Mouse (Mus musculus): Measurements from ENCODE around the gene Tmem259.

The Tmem259 gene

GRCm38 (mm10) chr10:79984195-79984816 lies at the start of gene Tmem259:
Gene Tmem259 (minus strand): TSS chr10:79984330.
- DNase-seq: peak; percentile 91

DNA sequence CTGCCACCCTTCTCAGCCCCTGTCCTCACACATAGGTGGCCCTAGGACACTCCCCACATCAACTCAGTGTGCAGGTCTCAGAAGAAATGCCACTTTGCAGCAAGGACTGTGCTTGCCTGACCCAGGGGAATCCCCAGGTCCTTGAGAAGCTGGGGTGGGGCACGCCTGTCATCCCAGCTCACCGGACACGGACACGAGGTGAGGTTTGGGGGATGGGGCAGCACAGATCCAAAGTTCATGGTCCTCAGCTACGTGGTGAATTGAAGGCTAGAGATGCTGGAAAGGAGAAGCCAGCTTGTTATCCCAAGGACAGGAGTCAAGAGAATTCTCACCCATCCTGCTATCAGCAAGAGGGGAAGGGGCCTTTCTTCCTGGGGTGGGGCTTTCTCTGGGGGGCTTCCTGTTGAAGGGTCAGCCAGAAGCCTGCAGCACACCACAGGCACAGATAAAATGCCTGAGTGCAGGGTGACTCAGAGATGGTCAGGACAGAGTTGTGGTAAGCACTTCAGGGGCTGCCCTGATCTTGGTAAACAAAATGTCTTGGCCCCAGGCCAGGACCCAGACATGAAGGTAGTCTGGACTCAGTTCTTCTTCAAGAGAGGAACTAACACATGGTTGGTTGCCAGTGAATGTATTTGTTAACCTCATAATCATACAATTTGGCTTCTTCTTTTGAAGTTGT lies 48.8 kb upstream of the Tmem259 start:
- peak; percentile 39 for DNase-seq

- no peak for DNase-seq
Observed at GRCm38 (mm10) chr10:80030736-80031135, 46.6 kb upstream of the Tmem259 start.

- DNase-seq: no peak
Observed at GRCm38 (mm10) chr10:80030191-80030590, 46.1 kb upstream of the Tmem259 start.

GRCm38 (mm10) chr10:80028521-80028846 lies 44.4 kb upstream of the Tmem259 start:
- DNase-seq: no peak

DNA sequence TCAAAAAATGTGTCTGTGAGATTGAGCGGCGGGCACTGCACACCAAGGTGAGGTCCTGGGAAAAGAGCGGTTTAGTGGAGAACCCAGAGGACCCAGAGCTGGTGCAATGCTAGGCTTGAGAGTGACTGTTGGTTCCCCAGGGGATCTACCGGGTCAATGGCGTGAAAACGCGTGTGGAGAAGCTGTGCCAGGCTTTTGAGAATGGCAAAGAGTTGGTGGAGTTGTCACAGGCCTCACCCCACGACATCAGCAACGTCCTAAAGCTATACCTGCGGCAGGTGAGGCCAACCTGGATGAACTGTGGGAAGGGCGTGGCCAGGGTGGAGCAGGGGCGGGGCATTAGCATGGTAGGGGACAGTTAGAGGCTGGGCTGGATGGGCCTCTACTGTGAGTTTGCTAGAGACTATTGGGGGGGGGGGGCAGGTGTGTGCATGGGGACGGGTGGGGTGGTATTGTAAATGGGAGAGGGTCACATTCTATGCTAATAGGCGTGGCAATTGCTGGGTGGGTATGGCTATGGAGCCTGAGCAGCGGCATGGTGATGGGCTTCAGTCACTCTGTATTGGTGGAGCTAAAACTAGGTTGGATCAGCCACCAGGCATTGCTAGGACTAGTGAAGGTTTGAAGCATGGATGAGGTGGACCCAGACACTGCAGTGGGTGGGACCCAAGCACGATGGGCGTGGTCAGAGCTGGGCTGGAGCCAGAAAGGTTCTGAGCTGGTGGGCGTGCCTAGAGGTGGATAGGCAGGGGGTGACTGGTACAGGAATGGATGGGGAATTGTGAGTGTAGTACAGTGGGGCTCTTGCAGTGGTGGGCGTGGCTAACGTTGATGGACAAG lies 43.8 kb upstream of the Tmem259 start:
- DNase-seq: no peak

DNA sequence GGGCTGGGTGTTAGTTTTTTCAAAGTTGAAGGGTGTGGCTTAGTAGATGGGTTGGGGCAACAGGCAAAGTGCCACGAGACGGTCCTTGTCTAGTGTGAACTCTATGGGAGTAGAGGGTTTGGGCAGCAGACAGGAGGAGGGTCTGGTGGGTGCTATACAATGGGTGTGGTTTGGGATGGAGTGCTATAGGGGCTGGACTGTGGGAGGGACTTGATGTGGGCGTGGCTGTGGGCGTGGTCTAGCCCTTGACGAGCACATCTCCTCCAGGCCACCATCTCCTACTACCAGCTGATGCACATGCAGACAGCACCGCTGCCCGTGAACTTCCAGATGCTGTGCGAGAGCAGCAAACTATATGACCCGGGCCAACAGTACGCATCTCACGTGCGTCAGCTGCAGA lies 41.8 kb upstream of the Tmem259 start:
- DNase-seq: no peak

DNA sequence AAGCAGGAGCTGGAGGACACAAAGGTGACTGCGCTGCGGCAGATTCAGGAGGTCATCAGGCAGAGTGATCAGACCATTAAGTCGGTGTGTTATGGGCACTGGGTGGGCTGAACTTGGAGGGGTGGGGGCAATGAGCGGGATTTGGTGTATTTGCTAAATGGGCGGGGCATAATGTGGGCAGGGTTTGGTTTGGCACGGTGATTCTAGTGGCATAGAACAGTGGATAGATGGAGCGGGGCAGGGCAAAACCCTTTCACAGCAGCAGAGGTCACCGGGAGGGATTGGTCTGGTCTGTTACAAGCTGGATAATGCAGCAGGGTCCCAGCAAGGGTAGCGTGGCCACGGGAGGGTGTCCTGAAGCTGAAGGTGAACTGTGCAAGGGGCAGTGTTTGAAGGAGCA lies 41.3 kb upstream of the Tmem259 start:
- no peak for DNase-seq

- no peak for DNase-seq
Observed at GRCm38 (mm10) chr10:80025044-80025347, 40.9 kb upstream of the Tmem259 start.

GRCm38 (mm10) chr10:80024229-80025043 lies 40.3 kb upstream of the Tmem259 start:
- DNase-seq: no peak

DNA sequence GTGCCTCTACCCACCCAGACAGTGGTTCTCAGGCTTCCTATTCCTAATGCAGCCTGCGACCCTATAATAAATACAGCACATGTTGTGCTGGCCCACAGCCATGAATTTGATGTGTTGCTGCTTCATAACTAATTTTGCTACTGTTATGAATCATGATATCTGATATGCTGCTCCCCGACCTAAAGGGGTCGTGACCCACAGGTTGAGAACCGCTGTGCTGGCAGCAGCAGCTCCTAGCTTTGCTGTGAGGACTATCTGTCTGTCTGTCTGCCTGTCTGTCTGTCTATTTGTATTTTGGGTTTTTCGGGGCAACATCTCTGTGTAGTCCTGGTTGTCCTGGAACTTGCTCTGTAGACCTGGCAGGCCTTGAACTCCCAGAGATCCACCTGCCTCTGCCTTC lies 39.6 kb upstream of the Tmem259 start:
- no peak for DNase-seq

DNA sequence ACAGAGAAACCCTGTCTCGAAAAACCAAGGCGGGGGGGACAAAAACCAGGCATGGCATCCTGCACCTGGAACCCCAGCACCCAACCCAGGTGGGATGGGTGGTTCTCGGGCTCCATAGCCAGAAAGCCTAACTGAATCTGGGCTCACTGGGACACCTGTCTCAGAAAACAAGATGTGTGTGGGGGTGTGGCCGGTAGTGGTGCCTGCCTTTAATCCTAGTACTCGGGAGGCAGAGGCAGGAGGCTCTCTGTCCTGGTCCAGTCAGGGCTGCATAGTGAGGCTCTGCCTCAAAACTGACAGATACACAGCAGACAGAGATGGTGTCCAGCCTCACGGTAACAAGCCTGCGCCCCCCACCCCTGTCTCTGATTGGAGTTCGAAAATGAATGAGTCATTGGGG lies 38.7 kb upstream of the Tmem259 start:
- DNase-seq: no peak

- no peak for DNase-seq
Observed at GRCm38 (mm10) chr10:80022164-80022563, 38.0 kb upstream of the Tmem259 start.

- no peak for DNase-seq
Observed at GRCm38 (mm10) chr10:80021320-80021641, 37.2 kb upstream of the Tmem259 start.

DNA sequence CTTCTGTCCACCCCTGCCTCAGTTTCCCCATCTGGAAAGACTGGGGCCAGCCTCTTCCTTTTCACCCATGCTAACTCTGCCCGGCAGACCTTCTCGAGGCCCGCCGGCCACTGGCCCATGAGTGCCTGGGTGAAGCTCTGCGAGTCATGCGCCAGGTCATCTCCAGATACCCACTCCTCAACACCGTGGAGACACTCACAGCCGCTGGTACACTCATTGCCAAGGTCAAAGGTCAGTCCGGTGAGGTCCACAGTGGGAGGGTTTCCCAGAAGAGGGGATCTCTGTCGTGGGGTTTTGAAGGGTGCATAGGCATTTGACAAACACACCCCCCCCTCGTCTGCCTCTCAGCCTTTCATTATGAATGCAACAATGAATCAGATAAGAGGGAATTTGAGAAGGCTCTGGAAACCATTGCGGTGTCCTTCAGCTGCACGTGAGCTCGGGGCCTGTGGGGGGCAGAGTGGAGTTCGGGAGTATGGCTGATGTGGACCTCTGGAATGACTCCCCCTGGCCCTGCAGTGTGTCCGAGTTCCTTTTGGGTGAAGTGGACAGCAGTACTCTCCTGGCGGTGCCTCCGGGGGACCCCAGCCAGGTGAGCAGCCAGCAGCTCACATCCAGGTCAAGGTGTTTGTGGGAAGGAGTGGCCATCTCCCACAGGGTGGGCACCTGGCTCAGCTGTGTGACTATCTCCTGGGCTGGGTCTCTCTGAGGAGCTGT lies 36.6 kb upstream of the Tmem259 start:
- DNase-seq: no peak

DNA sequence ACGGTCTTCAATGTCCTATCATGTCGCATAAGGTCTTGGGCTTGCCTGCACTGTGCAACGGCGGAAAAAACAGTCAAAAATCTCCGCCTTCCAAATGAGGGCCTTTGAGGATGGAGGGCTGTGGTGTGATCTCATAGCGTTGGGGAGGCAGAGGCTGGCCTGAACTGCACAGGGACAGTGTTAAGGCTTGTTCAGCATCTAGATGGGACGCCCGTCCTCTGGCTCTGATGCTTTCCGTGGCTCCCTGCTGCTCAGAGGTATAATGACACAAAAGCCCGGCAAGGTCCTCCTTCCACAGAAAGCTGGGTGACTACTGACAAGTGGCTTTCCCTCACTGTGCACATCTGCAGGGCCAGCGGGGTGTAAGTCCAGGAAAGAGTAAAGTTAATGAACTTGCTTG lies 36.1 kb upstream of the Tmem259 start:
- DNase-seq: no peak

DNA sequence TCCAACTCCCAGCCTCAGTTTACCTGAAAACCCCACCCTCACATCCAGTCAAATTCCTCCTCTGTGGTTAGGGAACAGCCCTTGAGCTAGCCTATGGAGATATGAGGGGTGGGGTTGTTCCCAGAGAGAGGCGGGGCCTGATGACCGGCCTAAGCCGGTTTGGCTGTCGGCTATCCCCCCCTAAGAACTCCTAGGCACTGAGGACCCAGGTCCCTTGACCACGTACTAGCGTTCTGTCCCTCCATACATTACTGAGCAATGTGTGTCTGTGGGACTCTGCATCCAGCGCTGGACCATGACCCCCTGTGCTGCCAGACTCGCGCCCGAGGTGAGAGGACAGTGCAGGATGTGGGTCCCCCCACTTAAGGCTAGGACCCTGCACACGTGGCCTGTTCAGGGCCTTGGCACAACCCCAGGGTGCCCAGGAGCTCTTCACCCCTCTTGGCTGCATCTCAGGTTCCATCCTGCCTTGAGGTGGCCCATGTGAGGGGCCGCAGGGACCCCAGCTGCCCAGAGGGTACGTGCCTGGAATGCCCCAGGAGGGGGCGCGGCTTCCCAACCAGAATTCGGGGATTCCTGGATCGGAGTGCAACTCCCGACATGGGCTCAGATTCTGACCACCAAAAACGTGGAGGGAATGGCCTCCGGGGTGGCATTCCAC lies 35.5 kb upstream of the Tmem259 start:
- no peak for DNase-seq

DNA sequence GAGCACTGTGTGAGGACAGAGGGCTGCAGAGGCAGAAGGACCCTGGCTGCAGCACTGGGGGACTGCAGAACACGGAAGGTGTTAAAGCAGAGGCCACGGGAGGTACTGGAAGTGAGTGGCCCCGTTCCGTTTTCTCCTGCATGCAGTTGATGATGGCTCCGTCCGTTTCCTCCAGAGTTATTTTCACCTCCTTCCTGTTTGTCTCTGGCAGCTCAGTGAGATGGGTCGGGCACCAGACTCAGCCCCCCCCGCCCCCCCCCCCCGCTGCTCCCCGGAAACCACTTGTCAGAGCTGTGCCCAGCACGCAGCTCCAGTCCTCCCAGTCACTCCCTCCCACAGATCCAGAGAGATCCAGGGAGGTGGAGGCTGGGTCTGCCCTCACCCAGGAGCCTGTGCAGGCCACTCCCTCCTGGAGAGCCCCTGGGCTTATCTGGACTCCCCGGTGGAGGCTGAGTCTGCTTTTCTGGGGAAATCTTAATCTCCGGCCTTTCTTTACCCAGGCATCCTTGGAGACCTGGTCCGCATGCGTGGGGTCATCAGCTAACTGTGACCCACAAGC lies 34.7 kb upstream of the Tmem259 start:
- peak; percentile 31 for DNase-seq

DNA sequence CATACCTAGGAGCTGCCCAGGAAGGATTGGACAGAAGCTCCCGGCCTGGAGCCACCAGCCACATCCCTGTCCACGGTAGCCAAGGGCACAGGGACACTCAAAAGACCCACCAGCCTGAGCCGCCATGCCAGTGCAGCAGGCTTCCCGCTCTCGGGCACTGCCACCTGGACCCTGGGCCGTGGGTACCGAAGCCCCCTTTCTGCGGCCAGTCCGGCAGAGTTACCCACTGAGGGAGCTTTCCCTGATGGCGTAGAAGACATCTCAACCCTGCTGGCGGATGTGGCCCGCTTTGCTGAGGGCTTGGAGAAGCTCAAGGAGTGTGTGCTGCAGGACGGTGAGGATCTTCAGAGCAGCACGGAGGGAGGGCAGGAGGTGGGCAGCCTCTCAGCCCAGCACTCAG lies 33.6 kb upstream of the Tmem259 start:
- DNase-seq: no peak

- DNase-seq: no peak
Observed at GRCm38 (mm10) chr10:80017361-80017760, 33.2 kb upstream of the Tmem259 start.

DNA sequence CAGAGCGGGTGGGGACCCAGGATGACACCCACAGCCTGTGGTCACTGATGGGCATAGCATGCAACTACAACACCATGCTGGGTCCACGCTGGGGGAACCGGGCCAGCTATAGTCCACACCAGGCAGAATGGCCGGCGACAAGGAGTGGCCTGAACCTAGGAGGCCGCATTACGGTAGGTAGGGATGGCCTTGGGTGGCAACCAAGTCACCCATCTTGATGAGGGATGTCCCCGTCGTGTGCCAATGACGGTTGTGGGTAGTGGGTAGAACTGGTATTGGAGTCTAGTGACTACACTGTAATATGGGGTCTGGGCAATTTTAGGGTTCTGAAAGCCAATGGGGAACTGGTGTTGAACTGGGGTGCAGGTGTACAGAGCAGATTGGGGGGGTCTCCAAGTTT lies 32.8 kb upstream of the Tmem259 start:
- DNase-seq: no peak

GRCm38 (mm10) chr10:80016511-80016910 lies 32.4 kb upstream of the Tmem259 start, which contains the start of gene Arhgap45:
Gene Arhgap45 (plus strand): TSS chr10:80016653.
- DNase-seq: no peak
